Mouse (Mus musculus) induced T-regulatory cell, adult 2 months (primary cell): ENCODE measurements around the gene Mmd.
A peak's percentile ranks its signal among the peaks of the same experiment; 100 is the strongest.

Experiments used
- DNase-seq: peaks from one replicate; pipeline ENCODE4 v3.0.0-alpha.2; 2012; ENCODE audit warnings: low read depth

The Mmd gene

DNA sequence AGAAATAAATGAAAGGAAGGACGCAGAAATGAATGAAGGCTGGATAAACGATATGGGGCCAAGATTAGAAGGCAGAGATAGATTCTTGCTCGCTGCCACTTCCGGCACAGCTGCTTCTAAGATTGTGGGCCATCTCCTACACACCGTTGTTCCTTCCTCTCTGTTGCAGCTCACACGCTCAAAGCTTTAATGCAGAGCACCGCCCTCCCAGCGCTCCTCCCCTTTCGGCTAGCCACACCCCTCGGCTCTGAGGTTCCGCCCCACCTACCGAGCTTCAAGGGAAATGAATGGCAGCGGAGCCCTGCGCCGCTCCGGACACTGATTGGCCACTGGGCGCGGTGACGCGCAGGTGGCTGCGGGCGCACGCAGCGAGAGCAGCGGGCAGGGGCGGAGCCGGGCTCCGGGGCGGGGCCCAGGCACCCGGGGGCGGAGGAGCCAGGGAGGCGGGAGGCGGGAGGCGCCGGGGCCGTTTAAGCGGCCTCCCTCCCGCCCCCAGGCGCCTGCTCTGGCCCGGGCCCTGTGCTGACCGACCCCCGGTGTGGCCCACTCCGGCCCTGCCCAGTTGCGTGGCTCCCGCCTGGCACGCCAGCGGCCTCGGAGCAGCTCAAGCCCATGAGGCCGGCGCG is at the start of gene Mmd:
Mmd (plus strand) TSS at position 432 of the 626 bp plus-strand sequence.
- peak; percentile 99 for DNase-seq

DNA sequence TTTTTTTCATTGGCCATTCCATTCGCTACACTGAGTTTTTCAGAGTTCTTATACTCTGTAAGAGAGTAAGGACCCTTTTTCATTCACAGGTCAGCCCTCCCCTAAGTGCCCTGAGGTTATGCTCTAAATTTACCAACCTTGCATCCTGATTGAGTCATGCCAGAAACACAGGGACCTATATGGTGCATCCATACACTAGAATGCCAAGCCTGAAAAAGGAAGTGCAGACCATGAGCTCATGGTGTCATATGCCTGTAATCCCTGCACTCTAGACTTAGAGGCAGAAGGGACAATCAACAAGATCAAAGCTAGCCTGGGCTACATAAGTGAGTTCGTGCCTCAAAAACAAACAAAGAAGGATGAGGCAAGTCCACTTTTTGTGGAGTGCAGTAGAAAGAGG is 48.4 kb upstream of the Mmd start:
- DNase-seq = no peak

DNA sequence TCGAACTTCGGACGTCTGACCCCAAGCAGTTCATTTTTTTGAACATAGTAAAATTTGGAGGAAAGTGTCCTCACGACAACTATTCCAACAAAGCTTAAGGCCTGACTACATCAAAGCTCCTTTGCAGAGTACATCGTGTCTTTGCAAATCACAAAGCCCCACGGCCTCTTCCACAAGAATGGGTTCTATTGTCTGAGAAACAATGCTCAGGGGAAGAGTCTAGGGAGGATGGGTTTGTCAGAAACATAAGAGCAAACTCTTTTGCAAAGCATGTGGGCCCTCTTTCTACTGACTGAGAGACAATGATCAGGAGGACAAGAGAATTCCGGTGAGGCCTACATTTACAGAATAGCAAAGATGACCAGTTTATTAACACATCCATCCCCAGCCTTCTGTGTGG is 35.0 kb upstream of the Mmd start:
- no peak for DNase-seq

GRCm38 (mm10) chr11:90220022-90220645 is 29.1 kb upstream of the Mmd start:
- DNase-seq = no peak

DNA sequence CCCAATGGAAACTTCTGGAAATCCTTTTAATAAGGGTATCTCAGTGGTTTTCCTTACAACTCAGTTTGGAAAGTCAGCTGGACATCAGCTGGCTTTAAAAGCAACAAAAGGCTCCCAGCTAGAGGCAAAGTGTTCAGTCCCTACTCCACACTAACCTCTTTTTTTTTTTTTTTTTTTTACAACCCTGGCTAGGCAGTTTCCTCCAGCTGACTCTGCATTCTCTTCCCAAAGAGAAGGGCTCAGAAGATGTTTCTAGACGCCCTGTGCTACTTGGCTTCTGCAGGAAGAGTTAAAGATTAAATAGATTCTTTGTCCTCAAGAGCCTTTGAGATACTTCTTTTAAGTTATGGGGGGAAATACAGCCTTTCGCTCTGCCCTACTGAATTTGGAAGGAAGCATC is 28.5 kb upstream of the Mmd start:
- no peak for DNase-seq

GRCm38 (mm10) chr11:90224914-90225470 is 24.3 kb upstream of the Mmd start:
- DNase-seq = peak; percentile 73

DNA sequence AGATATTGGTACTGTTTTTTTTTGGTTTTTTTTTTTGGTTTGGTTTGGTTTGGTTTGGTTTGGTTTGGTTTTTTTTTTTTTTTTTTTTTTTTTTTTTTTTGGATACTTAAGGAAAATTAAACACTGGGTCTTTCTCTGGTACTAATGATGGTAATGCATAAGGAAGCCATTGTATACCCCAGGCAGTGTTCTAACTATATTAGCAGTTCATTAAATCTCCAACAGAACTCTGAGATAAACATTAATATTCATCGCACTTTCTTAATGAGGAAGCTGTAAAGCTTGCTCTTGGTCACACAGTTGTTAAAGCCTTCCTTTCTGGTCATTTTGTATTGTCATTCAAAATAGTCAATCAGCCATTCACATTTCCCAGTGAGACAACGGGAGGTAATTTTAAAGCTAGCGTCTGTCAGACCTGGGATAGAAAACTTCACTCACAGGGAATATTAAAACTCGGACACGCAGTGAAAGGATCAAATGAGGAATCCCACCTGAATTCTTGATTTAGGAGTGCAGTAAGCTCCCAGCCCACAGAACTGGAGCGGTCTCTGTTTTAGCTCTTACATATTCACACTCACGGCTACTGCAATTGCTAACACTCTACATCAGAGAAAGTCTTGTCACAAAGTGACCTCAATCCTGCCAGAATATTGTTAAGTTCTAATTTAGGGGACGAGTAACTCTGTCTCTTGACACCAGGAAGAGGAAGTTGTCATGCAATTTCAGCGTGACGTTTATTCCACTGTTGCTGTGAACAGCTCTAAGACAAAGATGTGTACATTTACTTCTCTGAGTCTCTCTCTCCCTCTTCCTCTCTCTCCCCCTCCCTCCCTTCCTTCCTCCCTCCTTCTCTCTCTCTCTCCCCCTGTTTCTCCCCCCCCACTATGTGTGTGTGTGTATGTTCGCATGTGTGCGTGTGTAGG is 22.0 kb upstream of the Mmd start:
- peak; percentile 40 for DNase-seq

- DNase-seq = no peak
Observed at GRCm38 (mm10) chr11:90228251-90228949, 20.9 kb upstream of the Mmd start.

- no peak for DNase-seq
Observed at GRCm38 (mm10) chr11:90229800-90230199, 19.5 kb upstream of the Mmd start.

GRCm38 (mm10) chr11:90230671-90231070 is 18.6 kb upstream of the Mmd start:
- no peak for DNase-seq

GRCm38 (mm10) chr11:90231631-90232030 is 17.6 kb upstream of the Mmd start:
- DNase-seq = no peak

DNA sequence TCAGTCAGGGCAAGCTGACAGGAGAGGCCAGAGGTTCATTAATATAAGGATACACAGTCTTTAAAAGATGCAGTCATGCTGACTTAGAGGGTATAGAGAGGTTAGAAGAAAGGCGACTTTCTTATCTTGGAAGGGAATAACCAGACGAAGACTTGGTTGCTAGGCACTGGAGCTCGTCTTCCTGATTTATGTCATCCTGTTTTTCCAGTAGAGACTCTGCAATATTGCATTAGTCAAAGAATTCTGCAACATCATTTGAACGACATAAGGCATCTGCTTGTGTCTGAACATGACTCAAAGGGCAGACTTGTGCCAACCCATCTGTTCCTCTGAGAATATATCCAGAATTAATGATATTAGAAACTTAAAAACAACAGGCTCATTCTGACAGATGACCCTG is 16.6 kb upstream of the Mmd start:
- DNase-seq = no peak

GRCm38 (mm10) chr11:90235221-90235620 is 14.0 kb upstream of the Mmd start:
- no peak for DNase-seq

DNA sequence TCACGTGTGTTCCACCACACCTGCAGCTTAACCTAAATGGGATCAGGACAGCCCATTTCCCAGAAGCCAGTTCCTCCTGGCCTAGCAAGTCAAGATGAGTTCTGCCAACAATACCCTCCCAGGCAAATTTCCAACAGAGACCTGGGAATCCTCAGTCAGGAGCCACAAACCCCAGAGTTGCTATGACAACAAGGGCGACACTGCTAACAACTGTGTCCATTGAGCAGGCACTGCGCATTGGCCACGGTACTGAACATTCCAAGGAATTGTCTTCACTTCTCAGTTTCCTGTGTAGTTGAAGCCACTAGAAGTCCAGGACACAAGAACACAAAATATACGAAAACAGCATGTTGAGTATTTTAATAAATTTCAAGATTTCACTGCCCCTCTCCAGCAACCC is 11.6 kb upstream of the Mmd start:
- no peak for DNase-seq

GRCm38 (mm10) chr11:90238657-90239056 is 10.6 kb upstream of the Mmd start:
- peak; percentile 75 for DNase-seq

DNA sequence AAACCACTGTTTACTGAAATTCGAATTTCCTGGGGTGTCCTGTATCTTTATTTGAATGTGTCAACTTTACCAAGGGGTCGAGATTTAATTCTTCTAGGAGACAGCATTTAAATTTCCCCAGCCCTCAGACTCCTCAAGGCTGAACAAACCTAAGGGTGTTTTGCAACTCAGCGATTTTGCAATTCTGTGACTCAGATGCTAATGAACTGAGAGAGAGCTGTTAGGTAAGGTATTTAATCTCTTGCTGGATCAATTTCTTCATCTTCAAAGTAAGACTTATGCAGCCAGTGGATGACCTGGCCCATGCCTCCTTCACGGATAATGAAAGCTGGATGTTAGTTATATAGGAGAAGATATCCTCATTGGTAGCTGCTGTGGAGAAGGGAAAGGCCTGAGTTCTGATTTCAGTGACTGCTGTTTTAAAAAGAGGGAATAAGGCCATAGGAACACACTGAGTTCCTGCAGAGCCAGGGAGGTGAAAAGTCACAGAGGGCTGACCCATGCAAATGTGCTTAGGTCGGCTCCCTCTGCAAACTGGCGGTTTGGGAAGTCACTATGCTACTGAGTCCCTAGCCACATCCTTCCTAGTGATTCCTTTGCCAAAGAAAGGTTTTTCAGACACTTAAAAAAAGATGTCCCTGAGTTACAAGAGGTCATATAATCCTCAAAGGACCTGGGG is 8.5 kb upstream of the Mmd start:
- no peak for DNase-seq

- peak; percentile 39 for DNase-seq
Observed at GRCm38 (mm10) chr11:90241874-90242273, 7.4 kb upstream of the Mmd start.

GRCm38 (mm10) chr11:90243300-90243699 is 6.0 kb upstream of the Mmd start:
- no peak for DNase-seq

- DNase-seq = no peak
Observed at GRCm38 (mm10) chr11:90245630-90246029, 3.6 kb upstream of the Mmd start.

DNA sequence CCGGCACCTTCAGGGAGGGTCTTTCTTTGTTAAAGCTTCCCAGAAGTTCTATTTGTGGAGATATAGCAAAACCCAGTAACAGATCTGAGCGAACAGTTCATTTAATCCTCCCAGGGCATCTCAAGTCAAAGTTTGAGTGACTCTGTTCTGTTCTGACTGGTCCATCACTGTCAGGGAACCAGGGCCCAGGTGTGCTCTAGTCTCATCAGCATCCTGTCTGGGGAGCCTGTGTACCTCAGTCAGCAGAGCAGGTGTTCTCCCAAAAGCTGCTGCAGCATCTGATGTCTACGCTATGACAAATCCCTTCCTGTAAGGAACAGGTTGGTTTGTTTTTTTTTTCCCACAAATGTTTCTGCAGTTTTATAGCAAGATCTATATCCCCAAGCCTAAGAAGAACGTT is 2.6 kb upstream of the Mmd start:
- DNase-seq = peak; percentile 40

DNA sequence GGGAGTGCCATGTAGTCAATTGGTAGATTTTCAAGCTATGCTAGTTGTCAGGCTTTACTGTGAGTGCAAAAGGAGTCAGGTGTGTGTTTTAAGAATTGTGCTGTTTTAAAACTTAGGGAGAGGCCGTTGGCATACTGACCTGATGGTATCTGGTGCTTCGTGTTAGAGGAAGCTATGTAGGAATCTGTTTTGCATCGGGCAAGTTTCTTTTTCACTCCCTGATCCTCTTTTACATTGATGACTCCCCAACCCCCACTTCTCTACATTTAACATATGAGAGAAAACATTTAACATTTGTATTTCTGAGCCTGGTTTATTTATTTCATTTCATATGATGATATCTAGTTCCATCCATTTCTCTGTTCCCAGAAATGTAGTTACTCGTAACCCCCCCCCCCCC is 1.5 kb upstream of the Mmd start:
- no peak for DNase-seq
